Mouse (Mus musculus) embryonic fibroblast, embryonic 13.5 days (primary cell): Measurements from ENCODE around the gene Gm10715.
"Not testable (repeated sequence)": the region's sequence is repeated elsewhere in the genome, so short reads cannot be mapped to it uniquely, and the experiment has no call there.

ENCODE experiments used
- CTCF ChIP-seq: IDR thresholded peaks from 2 replicates; pipeline ENCODE4 v1.5.1; 2011; ENCODE audit warnings: mild to moderate bottlenecking, control low read depth, low read length, moderate library complexity, borderline replicate concordance; ENCODE audit not compliant: insufficient read depth
- POLR2A ChIP-seq: IDR thresholded peaks from 2 replicates; pipeline ENCODE4 v1.6.1; 2011; ENCODE audit warnings: low read depth, mild to moderate bottlenecking, control low read depth, low read length, moderate library complexity

- TF ChIP-seq CTCF, POLR2A: not testable (repeated sequence)
These were observed 20.8 kb upstream of the Gm10715 start for GRCm38 (mm10) chr9:3015896-3016295.
